Mouse (Mus musculus) T-helper 1 cell (primary cell): ENCODE measurements at regions not wholly inside any gene's neighbourhood (a gene's known extent, or its start where the extent isn't known, plus 50 kb on each side); places are given as distances from the start of the nearest gene placed in this dataset.

Experiments
- in situ Hi-C: fragments of 300-600 bp; cut with MboI, MseI; formaldehyde crosslinking; loops from one replicate; pipeline ENCODE4 v1.15.1; 2025; ENCODE audit warnings: high pct_unique_total_duplicates

GRCm38 (mm10) chr6:144940871-144941380 lies 135.1 kb downstream of the Bcat1 start:
- in situ Hi-C loops: no loop called here

- in situ Hi-C loops: no loop called here
Measured at GRCm38 (mm10) chr6:144938613-144939236, 137.3 kb downstream of the Bcat1 start.

- in situ Hi-C loops: no loop called here
Measured at GRCm38 (mm10) chr6:144937211-144937610, 138.8 kb downstream of the Bcat1 start.

GRCm38 (mm10) chr6:144933722-144934235 lies 142.2 kb downstream of the Bcat1 start:
- in situ Hi-C loops: no loop called here

GRCm38 (mm10) chr6:144932402-144932801 lies 143.6 kb downstream of the Bcat1 start:
- in situ Hi-C loops: no loop called here

- in situ Hi-C loops: no loop called here
Measured at GRCm38 (mm10) chr6:144929959-144930358, 146.0 kb downstream of the Bcat1 start.

GRCm38 (mm10) chr6:144929262-144929855 lies 146.6 kb downstream of the Bcat1 start:
- in situ Hi-C loops: no loop called here

- in situ Hi-C loops: no loop called here
Measured at GRCm38 (mm10) chr6:144927599-144927998, 145.8 kb upstream of the Sox5 start.

GRCm38 (mm10) chr6:144922762-144923161 lies 141.0 kb upstream of the Sox5 start:
- in situ Hi-C loops: no loop called here

GRCm38 (mm10) chr6:144919750-144920149 lies 138.0 kb upstream of the Sox5 start:
- in situ Hi-C loops: no loop called here

- in situ Hi-C loops: no loop called here
Measured at GRCm38 (mm10) chr6:144917128-144917527, 135.4 kb upstream of the Sox5 start.

- in situ Hi-C loops: loop anchor here (5.0 kb wide), 1 partner anchor 201 kb away; no protein-coding TSS in a partner anchor
Measured at GRCm38 (mm10) chr6:144911781-144912180, 130.0 kb upstream of the Sox5 start.

- in situ Hi-C loops: loop anchor here (5.0 kb wide), 1 partner anchor 202 kb away; no protein-coding TSS in a partner anchor
Measured at GRCm38 (mm10) chr6:144910392-144910791, 128.6 kb upstream of the Sox5 start.

GRCm38 (mm10) chr6:144908646-144909045 lies 126.9 kb upstream of the Sox5 start:
- in situ Hi-C loops: loop anchor here (10.0 kb wide), 1 partner anchor 1586 kb away; no protein-coding TSS in a partner anchor

GRCm38 (mm10) chr6:144903156-144903555 lies 121.4 kb upstream of the Sox5 start:
- in situ Hi-C loops: loop anchor here (10.0 kb wide), 1 partner anchor 1592 kb away; no protein-coding TSS in a partner anchor

GRCm38 (mm10) chr6:144902267-144902995 lies 120.7 kb upstream of the Sox5 start:
- in situ Hi-C loops: loop anchor here (10.0 kb wide), 1 partner anchor 1592 kb away; no protein-coding TSS in a partner anchor

GRCm38 (mm10) chr6:144901825-144902224 lies 120.0 kb upstream of the Sox5 start:
- in situ Hi-C loops: loop anchor here (10.0 kb wide), 1 partner anchor 1593 kb away; no protein-coding TSS in a partner anchor

GRCm38 (mm10) chr6:144900858-144901257 lies 119.1 kb upstream of the Sox5 start:
- in situ Hi-C loops: loop anchor here (10.0 kb wide), 1 partner anchor 1594 kb away; no protein-coding TSS in a partner anchor

GRCm38 (mm10) chr6:144897526-144897925 lies 115.7 kb upstream of the Sox5 start:
- in situ Hi-C loops: loop anchor here (5.0 kb wide), 1 partner anchor 90 kb away; no protein-coding TSS in a partner anchor

GRCm38 (mm10) chr6:144890914-144891313 lies 109.1 kb upstream of the Sox5 start:
- in situ Hi-C loops: no loop called here

- in situ Hi-C loops: no loop called here
Measured at GRCm38 (mm10) chr6:144890166-144890565, 108.4 kb upstream of the Sox5 start.

- in situ Hi-C loops: no loop called here
Measured at GRCm38 (mm10) chr6:144883117-144883516, 101.3 kb upstream of the Sox5 start.
